Mouse (Mus musculus) myocyte (in vitro differentiated cells): ENCODE data around the gene Prnd.

Experiments used
- CEBPB ChIP-seq: IDR thresholded peaks from 2 replicates; pipeline ENCODE4 v1.6.1; 2011; ENCODE audit warnings: mild to moderate bottlenecking, moderate library complexity; ENCODE audit not compliant: poor library complexity, insufficient read depth, severe bottlenecking
- MAX ChIP-seq: IDR thresholded peaks from one replicate; pipeline ENCODE4 v1.6.1; 2011; ENCODE audit warnings: low read depth, mild to moderate bottlenecking, control low read depth
- MYOG ChIP-seq, 3 experiments: IDR thresholded peaks; one replicate each; pipeline ENCODE4 v1.6.1; 2011; ENCODE audit warnings: control low read depth in 2 of 3, low read depth in 2 of 3, mild to moderate bottlenecking in 2 of 3; ENCODE audit not compliant: insufficient read length in 2 of 3, control insufficient read depth in 1 of 3, insufficient read depth in 1 of 3
- POLR2A ChIP-seq: IDR thresholded peaks from one replicate; pipeline ENCODE4 v1.6.1; 2011; ENCODE audit warnings: low read depth, mild to moderate bottlenecking, control low read depth, moderate library complexity; ENCODE audit not compliant: insufficient read length
- POLR2AphosphoS2 ChIP-seq: IDR thresholded peaks from one replicate; pipeline ENCODE4 v1.6.1; 2011; ENCODE audit warnings: low read depth, control low read depth; ENCODE audit not compliant: insufficient read length
- REST ChIP-seq: IDR thresholded peaks from one replicate; pipeline ENCODE4 v1.6.1; 2011; ENCODE audit warnings: mild to moderate bottlenecking, control low read depth, moderate library complexity; ENCODE audit not compliant: insufficient read depth, insufficient read length
- TCF12 ChIP-seq: IDR thresholded peaks from one replicate; pipeline ENCODE4 v1.6.1; 2011; ENCODE audit warnings: mild to moderate bottlenecking, control low read depth; ENCODE audit not compliant: poor library complexity, insufficient read depth, severe bottlenecking
- USF1 ChIP-seq: IDR thresholded peaks from one replicate; pipeline ENCODE4 v1.6.1; 2011; ENCODE audit warnings: low read depth, mild to moderate bottlenecking, control low read depth, moderate library complexity

DNA sequence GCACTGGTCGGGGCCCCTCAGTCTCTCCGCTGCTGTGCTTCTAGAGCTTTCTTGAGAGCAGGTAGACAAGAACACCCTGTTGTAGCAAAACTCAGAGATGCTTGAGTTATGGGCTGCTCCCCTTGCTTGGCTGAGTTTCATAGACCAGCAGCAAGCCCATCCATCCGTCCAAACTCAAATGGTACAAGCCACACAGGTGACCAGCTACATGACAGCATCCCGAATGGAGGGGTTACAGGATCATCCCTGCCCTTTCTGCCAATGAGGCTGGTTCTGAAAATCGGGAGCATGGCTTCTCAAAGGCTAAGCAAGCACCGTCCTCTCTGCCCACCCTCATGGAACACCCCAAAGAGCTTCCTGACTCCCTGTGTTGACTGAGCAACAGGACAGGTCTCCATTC is 44.3 kb downstream of the Prnd start:
- TF ChIP-seq MAX, result no peak
- no peak for TF ChIP-seq POLR2A
- TF ChIP-seq USF1, result no peak
- TF ChIP-seq REST, result no peak
- no peak for TF ChIP-seq TCF12
- no peak for TF ChIP-seq CEBPB
- no peak for TF ChIP-seq MYOG (IDR thresholded peaks at IDR 0.05; ENCODE audit: control insufficient read depth in 1 of 3, insufficient read depth in 1 of 3, insufficient read length in 2 of 3, low read depth in 2 of 3)
- no peak for TF ChIP-seq POLR2AphosphoS2
